Mouse (Mus musculus) heart, postnatal 10 days (tissue): ENCODE data around the gene Ctsc. TPM values are rescaled to one million over a fixed set of nuclear protein-coding genes. Genes with fewer than 3 reads are reported as not detected.

Source experiments
- DNase-seq, 2 experiments: peaks; one replicate each; pipeline ENCODE4 v3.0.0; 2021
- intact Hi-C: fragments of 180-260 bp; cut with DNase I; formaldehyde crosslinking; loops from one replicate; pipeline ENCODE4 v1.15.1; 2025
- total RNA-seq, 2 experiments: library from RNA; stranded (reverse); gene quantifications; 2 replicates each; pipeline ENCODE4 v1.2.3; 2021

Ctsc gene
- total RNA-seq, 2 experiments from 2014 or later = 25.9 to 27.9 TPM

DNA sequence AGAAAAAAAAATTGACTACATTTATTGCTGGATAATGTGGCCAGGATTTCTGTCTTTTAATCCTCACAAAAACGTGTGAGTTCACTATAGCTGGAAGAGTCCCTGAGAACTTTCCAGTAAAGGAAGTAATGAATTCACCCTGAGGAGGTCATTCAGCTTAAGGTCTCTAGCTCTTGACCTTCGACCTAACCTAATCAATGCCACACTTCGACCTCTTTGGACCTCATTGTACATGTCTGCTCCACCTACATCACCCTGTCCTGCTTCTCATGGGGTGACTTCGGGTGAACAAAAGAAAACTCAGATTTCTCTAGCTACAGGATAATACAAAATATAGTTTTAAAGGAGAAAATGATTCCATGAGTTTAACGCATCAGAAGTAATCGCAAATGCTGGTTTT is 16.0 kb downstream of the Ctsc start:
- no peak for DNase-seq
- intact Hi-C loops = no loop called here

DNA sequence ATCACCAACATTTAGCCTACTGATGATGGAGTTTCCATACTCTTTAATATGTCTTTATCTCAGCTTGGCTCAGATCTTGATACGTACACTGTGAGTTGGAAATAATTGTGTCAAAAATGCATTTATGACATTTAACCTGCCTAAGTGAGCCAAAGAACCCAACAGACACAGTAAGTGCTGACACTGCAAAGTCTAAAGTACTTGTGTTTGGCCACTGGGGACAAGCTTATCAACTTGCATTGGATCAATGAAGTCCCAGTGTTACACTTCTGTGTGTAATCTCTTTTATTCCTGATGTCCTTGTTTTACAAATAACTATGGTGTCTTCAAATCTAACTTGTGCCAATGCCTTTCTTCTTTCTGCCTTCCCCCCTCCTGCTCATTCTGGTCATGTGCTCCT is 18.1 kb downstream of the Ctsc start:
- DNase-seq = no peak
- intact Hi-C loops = no loop called here

DNA sequence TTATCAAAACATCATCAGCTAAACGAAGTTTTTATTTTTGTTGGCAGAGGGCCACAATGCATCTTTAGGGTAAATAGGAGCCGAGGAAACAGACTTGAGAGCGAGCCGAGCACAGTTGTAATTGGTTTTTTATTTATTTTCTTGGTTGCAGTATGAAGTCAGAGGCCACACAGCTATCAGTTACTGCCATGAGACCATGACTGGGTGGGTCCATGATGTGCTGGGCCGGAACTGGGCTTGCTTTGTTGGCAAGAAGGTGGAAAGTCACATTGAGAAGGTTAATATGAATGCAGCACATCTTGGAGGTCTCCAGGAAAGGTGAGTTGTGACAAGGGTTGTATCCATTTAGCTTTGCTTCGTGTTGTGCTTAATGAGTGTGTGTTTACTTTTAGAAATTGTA is 19.0 kb downstream of the Ctsc start:
- intact Hi-C loops = no loop called here
- DNase-seq = no peak

DNA sequence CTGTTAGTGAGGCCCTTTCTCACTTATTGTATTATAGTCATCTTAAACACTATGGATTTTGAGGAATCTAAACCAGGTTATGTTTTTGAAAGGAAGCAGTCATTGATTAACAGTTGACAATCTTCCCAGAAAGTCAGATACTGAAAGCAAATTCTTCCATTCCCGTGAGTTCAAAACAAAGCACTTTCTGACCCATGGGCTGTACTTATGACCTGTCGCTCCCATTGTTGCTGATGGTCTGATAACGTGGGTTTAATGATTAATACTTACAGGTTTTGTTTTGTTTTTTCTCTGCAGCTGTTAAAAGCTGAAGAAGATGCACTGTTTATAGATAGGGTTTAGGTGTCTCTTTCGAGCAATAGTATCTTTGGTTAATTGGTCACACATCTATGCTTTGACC is 27.9 kb downstream of the Ctsc start:
- intact Hi-C loops = no loop called here
- DNase-seq = no peak

DNA sequence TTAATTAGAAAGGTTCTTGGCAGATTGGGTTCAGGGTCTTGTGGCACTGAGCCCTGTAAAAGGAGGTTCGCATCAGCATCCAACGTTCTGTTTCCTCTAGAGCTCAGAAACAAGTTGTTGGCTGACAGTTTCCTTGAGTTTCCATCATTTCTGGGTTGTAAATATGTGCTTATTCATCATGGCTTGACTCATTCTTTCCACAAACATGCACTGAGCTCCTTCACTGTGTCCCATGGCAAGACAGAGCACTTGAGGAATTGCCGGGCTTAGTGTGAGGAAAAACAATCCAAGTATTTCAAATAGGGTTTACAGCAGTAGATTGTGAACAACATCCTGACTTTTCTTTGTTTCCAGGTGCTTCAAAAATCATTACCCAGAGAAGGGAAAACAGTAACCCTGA is 28.8 kb downstream of the Ctsc start:
- DNase-seq = no peak
- intact Hi-C loops = no loop called here

DNA sequence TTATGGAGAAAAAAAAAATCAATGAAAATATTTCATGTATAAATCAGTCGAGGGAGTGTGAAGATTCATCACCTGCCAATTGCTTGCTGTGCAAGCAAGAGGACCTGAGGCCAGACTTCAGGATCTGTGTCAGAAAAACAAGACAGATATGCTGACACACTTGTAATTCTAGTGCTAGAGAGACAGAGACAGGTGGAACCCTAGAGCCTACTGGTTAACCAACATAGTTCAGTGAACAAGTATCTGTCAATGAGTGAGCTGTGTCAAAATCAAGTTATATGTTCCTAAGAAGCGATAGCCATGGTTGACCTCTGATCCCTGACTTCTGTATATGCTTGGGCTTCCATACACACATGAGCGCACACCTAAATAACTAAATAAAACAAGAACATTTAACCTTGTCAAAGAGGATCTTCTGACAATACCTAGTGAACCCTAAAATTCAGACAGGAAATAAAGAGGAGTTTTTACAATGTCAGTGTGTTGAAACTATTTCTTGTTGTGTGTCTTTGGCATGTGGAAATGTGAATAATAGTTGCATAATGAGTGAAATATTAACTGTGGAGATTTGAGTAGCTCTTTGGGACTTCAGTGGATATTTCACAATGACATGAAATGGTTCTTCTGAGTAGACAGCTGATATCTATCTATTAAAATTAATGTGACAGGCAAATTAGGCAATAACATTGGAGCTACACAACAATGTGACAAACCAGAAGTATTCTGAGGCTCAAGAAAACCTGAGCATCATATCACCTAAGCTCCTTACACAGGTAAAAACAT is 32.7 kb downstream of the Ctsc start:
- no peak for DNase-seq
- intact Hi-C loops = no loop called here

DNA sequence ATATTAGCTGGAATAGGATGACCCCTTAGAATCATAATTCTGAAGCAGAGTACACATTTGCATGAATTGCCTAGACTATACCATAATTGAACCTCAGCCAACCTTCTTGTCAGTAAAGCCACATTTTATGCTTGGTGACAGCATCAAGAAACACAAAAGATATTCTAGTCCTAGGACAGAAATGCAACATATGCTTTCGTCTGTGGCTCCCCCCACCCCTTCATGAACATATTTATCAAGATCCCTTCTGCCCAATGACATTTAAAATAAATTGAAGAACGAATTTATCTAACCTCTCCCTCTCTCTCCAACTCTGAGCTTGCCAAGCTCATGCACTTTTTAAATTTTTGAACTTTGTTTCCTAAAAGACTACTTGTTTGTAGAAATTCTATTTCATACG is 38.5 kb downstream of the Ctsc start:
- no peak for DNase-seq
- intact Hi-C loops = no loop called here

DNA sequence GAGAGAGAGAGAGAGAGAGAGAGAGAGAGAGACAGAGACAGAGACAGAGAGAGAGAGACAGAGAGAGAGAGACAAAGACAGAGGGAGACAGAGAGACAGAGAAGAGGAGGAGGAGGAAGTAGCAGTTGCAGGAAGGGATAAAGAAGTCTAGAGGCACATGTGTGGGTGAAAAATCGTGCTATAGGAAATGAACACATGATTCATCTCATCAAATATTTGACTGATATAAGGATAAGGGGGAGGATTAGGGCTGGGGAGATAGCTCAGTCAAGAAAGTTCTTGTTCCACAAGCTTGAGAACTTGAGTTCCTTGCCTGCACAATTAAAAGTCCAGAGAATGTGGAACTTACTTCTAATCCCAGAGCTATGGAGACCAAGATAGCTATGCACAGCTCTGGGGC is 40.6 kb downstream of the Ctsc start:
- intact Hi-C loops = no loop called here
- DNase-seq = no peak

DNA sequence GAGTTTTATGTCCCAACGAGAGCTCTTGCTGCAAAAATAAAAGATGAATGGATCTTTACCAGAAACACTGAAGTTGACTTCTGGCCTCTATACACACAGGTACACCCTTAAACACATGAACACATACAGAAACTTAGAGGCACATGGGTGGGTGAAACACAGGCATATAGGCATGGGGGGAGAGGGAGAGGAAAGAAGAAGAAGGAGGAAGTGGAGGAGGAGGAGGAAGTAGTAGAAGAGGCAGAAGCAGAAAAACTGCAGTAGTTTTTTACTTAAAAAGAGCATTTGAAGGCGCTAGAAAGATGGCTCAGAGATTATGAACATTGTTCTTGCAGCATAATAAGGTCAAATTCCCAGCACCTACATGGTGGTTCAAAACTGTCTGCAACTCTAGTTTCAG is 41.0 kb downstream of the Ctsc start:
- intact Hi-C loops = no loop called here
- no peak for DNase-seq

DNA sequence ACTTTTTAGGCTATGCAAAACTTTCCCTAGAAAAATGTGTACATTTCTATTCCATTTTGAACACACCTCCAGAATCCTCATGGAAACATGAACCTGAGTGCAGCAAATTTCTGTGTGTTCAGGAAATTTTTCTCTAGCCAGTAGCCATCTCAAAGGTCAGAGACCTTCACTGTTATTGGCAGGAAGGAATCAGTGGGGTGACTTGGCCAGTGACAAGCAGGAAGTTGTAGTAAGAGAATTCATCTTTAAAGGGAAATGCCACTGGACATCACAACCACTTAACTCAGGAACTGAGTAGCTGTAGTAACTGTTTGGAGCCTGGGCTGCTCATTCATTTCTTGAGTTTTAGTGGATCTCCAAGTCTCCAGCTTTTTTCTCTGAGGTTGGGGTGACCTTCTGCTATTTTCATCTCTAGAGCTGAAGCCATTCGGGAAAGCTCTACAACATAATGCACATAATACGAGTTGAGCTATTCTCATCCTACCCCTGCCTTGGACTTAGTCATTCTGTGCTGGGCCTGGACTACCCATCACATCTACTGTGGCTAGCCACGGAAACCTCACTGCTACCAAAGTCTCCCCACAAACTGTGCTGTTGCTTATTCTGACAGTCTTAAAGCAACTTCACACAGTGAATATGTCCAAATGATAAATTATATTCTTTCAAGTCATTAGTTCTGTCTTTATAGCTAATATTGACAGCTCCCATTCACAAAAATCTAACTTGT is 41.7 kb downstream of the Ctsc start:
- no peak for DNase-seq
- intact Hi-C loops = no loop called here

DNA sequence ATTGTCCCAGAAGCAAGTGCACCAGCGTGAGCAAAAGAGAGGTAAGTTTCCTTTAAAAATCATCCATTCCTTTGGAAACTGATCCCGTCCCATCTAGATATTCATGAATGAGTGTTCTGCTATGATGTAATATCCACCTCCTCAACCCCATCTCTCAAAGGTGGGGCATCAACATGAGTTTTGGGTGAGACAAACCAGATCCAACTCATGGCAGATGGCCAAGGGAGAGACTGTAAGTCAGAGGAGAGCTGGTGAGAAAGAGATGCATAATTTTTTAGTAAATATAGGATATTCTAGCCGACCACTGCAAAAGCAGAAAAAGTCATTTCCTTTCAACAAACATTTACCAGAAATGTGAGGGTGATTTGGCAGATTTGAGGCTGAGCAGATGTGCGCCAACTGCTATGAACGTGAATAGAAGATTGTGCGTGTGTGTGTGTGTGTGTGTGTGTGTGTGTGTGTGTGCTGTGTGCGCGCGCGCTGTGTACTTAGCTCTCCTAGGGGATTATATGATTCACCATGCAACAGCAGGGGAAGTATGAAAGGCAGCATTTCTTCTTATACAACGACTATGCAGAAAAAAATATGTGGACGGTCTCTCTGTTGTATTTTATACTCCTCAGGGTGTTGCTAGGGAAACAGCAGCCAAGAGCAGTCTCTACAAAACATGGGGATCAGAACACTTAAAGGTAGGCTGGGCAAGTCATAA is 42.9 kb downstream of the Ctsc start:
- DNase-seq = peak; percentile 30 to 34
- intact Hi-C loops = no loop called here

DNA sequence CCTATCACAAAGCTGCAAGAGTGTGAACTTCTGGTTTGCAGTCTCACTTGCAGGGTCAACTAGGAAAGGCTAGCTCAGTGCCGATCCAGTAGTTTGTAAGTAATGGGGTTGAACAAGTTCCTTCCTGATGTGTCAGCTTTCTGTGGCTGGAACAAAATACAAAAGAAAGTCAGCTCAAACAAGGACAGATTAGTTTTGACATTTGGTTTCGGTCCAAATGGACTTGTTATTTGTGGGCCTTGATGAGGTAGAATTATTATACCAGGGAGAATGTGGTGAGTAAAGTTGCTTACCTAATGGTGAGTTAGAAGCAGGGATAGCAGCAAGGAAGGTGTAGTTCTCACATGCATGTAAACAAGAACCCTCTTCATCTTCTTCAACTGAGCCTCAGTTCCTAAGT is 44.5 kb downstream of the Ctsc start:
- intact Hi-C loops = no loop called here
- DNase-seq = no peak

DNA sequence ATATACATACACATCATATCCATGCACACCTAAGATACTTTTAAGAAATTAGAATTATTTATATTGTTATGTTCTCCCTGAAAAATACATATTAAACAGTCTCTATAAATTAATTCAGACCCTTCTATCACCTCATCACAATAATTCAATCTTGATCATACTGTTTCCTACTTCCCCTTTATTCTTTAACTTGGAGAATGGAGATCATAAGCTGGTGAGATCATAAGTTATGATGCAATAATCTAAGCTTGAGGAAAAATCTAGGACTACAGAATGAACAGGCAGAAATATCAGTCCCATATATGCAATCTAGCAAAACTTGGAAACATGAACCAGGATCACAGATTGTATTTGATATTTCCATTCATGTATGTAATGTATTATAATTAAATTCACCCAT is 49.6 kb downstream of the Ctsc start:
- intact Hi-C loops = no loop called here
- DNase-seq = no peak

DNA sequence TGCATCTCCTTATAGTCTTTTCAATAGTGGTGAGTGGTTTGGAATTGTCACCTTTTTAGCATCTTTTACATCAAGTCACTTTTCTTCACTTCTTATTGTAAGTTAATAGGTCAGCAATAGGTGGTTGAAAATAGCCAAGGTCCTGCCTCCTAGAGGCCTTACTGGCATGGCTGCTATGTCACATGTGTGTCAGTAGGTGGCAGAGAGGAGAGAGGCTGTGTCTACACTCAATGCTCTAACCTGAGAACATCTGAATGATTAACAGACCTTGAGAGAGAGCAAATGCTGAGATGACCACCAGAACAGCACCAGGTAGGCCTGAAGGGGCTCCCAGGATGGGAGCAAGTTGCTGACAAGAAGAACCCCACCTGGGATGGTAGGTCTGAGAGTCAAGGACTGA is 65.9 kb downstream of the Ctsc start:
- DNase-seq = peak in 1 of 2 experiments; percentile 5
- intact Hi-C loops = no loop called here

DNA sequence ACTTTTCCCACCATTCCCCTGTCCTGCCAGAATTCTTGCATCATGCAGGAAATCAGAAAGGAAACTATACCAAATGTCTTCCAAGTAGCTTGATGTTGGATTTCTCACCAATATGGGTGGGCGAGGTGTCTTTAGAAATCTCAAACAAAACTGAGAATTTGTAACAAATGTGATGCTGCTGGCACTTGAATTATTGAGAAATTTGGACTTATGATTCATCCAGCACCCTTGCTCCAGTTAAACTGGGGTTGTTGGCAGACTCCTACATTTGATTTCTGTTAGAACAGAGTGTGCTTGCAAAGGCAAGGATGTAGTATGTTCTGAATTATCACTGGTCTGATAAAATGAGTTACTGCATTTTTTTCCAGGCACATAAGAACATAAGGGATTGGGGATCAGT is 68.2 kb downstream of the Ctsc start:
- DNase-seq = no peak
- intact Hi-C loops = no loop called here

DNA sequence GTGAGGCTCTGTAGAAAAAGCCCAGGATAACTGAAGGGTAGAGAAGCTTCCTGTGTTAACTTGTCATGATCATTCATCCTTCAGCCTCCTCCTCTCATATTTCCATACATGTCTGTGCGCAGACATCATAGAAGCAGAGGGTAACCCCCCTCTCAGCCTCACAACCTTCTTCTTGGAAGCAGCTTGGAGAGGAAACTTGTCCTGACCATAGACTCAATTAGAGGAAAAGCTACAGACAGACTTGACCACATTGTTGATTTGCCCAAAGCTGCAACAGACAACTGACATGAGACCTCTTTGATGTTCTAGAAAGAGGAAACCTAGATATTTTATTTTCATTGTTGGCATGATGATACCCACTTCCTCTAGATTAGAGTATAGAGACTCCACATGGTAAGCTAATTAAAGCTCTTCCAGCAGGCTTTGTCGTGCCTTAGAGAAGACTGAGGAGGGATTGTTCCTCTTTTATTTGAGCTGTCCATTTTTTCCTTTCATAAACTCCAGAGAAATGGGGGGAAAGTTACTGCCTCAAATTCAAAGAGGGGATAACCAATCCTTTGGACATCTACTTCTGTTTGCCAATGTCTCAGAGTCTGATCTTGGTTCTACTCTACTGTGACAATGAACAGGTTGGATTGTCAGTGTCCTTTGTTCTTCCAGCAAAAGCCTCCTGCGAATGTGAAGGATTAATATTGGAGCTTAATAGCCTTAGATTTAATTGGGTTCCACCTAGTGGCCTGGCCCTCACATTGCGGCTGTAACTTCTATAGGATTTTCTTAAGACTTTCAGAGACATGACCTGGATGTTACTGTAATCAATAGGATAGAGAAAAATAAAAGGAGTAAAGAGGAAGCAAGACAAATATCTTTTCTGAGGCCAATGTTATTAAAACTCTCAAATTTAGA is 79.2 kb downstream of the Ctsc start:
- DNase-seq = peak; percentile 21 to 29
- intact Hi-C loops = loop anchor here (1.0 kb wide), 1 partner anchor 260 kb away; no protein-coding TSS in a partner anchor

DNA sequence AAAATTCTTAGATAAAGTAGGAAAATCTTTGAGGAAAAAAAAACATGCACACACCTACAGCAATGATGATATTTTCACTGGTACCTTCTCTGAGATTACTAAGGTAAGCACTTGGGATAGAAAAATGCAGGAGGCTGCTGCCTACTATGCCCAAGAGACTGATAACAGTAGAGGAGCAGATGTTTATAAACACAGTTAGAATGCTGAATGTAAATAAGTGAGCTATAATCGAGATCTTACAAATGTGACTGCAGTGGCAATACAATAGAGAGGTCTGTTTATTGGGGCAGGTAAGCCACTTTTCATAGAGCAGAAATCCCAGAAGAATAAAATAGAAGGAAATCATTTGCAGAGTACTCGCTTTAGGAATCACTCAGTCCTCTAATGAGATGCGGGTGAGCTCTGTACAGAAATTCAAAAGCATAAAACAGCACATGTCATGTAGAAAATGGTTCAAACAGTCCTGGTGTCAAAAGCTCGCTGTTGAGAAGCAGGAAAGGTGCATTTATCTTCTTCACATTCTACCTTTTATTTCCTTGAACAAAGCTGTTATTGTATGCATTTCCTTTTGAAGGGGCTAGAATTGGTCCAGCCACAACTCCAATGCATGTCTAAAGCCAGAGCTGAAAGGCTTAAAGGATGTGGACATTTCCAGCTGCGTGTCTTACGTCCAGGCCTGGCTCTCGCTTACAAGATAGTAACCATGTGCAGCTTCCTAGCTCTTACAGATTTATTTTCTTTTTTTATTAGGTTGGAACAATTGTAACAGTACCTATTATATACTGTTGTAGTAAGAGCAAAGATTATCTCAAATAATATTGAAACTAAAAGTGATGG is 80.4 kb downstream of the Ctsc start:
- intact Hi-C loops = no loop called here

More for the DNA sequence above, 80.4 kb downstream of the Ctsc start:
- DNase-seq = no peak
